Mouse (Mus musculus) spleen, adult 2 months (tissue): ENCODE data around the gene Ifnk.

Experiments
- CTCF ChIP-seq: fragments of 200-500 bp; IDR thresholded peaks from 2 replicates; pipeline ENCODE4 v1.5.1; 2011; ENCODE audit warnings: mild to moderate bottlenecking, inconsistent platforms; ENCODE audit not compliant: insufficient read depth, insufficient read length, insufficient replicate concordance; ENCODE audit errors: extremely low read depth
- POLR2A ChIP-seq: fragments of 200-500 bp; IDR thresholded peaks from 2 replicates; pipeline ENCODE4 v1.6.1; 2011; ENCODE audit warnings: low read depth, low read length, inconsistent platforms

- no peak for TF ChIP-seq POLR2A
- no peak for TF ChIP-seq CTCF
Measured at GRCm38 (mm10) chr4:35187617-35188326, 35.9 kb downstream of the Ifnk start.
